Mouse (Mus musculus): ENCODE results near the gene Trpm5. TPM values are rescaled to one million over a fixed set of nuclear protein-coding genes. Genes with fewer than 3 reads are reported as not detected.

Trpm5 gene
- total RNA-seq, 1 experiment: 1.0 TPM

DNA sequence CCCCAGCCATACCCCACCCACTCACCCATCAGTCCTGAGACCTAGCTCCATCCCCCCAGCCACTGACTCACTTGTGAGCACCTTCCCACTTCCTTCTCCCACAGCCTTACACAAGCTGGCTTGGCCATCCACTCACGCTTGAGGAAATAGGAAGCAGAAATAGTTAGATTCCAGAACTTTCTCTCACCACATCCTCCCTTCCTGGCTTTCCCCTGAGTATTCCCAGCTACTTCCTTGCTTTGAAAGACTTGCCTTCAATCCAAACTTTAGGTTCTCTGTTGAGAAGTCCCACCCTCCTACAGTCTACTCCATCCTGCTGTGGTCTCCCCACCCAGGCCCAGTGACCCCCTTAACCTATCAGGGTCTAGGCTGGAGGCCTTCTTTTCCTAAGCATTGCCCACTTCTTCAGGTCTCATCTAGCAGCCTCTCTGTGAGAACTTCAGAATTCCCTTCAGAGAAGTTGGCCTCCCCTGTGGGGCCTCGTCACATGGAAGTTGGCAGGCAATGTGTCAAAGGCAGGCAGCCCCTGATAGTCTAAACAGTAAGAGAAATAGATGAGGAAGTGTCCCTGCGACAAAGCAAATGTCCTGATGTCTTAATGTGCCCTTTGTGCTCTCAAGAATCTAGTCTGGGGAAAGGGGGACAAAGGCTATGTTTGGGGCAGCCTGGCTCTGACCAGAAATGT lies 53.2 kb downstream of the Trpm5 start:
- Histone ChIP-seq H3K27ac (ENCODE audit: insufficient read depth, low read depth, low read length, poor library complexity, severe bottlenecking) (no peak overlapping the region), H3K9me3 (ENCODE audit: control insufficient read depth, insufficient read depth, low read depth, low read length) (no peaks in the 10 kb centered on the region), H3K36me3 (ENCODE audit: control insufficient read depth, insufficient read depth, low read length, poor library complexity, severe bottlenecking) (no peaks in the 10 kb centered on the region; the same call in 1 of the 2 replicates), H3K9ac (ENCODE audit: insufficient read depth, low read depth, low read length, poor library complexity, severe bottlenecking) (no peak overlapping the region), H3K4me3 (ENCODE audit: insufficient read depth in 1 of 2, low read depth in 1 of 2, low read length in 2 of 2, poor library complexity in 1 of 2, severe bottlenecking in 1 of 2) (no peak overlapping the region), H3K4me1 (ENCODE audit: control insufficient read depth in 2 of 2, insufficient read depth in 2 of 2, low read length in 2 of 2, poor library complexity in 1 of 2) (no peaks in the 10 kb centered on the region)
- in situ Hi-C loops (cut with MboI; ENCODE audit: low sequenced_read_pairs in 2 of 2, unreplicated experiment in 2 of 2): no loop called here
- no peak for TF ChIP-seq CHD2 (IDR thresholded peaks at IDR 0.05; ENCODE audit: low read depth, low read length)
- TF ChIP-seq HCFC1 (IDR thresholded peaks at IDR 0.05; ENCODE audit: borderline replicate concordance, insufficient read depth, low read length): no peak
- no peak for TF ChIP-seq ZC3H11A (IDR thresholded peaks at IDR 0.05; ENCODE audit: borderline replicate concordance, low read depth, low read length)
- TF ChIP-seq ZNF384 (IDR thresholded peaks at IDR 0.05; ENCODE audit: low read depth, low read length): no peak
- no peak for TF ChIP-seq MAFK (IDR thresholded peaks at IDR 0.05; ENCODE audit: insufficient read depth, low read depth, low read length)
- DNase-seq (ENCODE audit: low read depth, low spot score): no peak

DNA sequence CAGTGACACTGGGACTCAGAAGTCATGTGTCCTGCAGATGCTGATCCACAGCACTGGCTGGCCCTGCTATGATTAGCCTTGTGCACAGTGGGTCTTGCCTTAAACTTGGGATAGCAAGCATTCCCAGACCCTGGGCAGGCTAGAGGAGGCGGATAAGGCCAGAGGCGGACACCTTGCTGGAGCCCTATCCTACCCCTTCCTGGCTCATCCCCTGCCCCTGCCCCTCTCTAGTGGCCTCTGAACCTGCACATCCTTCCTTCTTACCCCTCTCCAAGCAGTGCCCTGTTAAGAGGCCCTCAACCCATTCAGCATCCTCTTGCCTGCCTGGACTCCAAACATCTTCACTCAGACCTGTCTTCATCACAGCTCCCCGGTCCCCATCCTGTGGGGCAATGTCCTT lies 53.9 kb downstream of the Trpm5 start:
- Histone ChIP-seq H3K9ac (ENCODE audit: insufficient read depth, low read depth, low read length, poor library complexity, severe bottlenecking) (no peak overlapping the region), H3K36me3 (ENCODE audit: control insufficient read depth, insufficient read depth, low read length, poor library complexity, severe bottlenecking) (no peaks in the 10 kb centered on the region; the same call in 1 of the 2 replicates), H3K9me3 (ENCODE audit: control insufficient read depth, insufficient read depth, low read depth, low read length) (no peaks in the 10 kb centered on the region), H3K27ac (ENCODE audit: insufficient read depth, low read depth, low read length, poor library complexity, severe bottlenecking) (no peak overlapping the region), H3K4me3 (ENCODE audit: insufficient read depth in 1 of 2, low read depth in 1 of 2, low read length in 2 of 2, poor library complexity in 1 of 2, severe bottlenecking in 1 of 2) (no peak overlapping the region), H3K4me1 (ENCODE audit: control insufficient read depth in 2 of 2, insufficient read depth in 2 of 2, low read length in 2 of 2, poor library complexity in 1 of 2) (no peaks in the 10 kb centered on the region)
- in situ Hi-C loops (cut with MboI; ENCODE audit: low sequenced_read_pairs in 2 of 2, unreplicated experiment in 2 of 2): no loop called here
- no peak for DNase-seq (ENCODE audit: low read depth, low spot score)
- TF ChIP-seq ZNF384 (IDR thresholded peaks at IDR 0.05; ENCODE audit: low read depth, low read length) (no peak), MAFK (IDR thresholded peaks at IDR 0.05; ENCODE audit: insufficient read depth, low read depth, low read length) (no peak), CHD2 (IDR thresholded peaks at IDR 0.05; ENCODE audit: low read depth, low read length) (no peak), ZC3H11A (IDR thresholded peaks at IDR 0.05; ENCODE audit: borderline replicate concordance, low read depth, low read length) (no peak), HCFC1 (IDR thresholded peaks at IDR 0.05; ENCODE audit: borderline replicate concordance, insufficient read depth, low read length) (no peak)

DNA sequence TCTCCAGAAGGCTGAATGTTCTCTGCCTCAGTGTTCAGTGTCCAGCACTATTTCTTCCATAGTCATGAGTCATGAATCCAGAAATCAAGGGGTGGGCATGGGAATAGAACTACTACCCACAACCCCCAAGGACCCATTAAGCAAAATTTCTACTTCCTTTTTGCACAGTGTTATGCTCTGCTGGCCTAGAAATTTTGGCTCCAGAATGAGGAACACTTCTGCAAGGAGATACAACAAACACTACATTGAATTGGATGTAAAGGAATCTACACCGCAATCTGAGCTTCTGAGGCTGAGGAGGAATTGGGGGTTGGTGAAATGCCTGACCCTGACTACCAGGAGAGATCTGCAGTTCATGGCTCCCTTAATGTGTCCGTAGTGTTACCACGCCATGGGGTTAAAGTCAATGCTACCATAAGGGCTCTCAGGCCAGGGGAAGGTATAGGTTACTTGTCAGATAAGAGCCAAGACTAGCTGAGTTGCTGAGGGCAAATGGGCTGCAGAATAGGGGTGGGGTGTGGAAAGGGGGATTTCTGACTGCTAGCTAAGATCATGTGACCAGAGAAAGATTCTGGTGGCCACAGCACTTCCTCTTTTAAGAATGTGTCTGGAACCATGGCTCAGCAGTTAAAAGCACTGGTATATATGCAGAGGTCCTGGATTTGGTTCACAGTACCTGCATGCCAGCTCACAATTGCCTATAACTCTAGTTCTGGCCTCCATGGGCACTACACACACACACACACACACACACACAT lies 56.1 kb downstream of the Trpm5 start:
- H3K9ac ChIP-seq (ENCODE audit: insufficient read depth, low read depth, low read length, poor library complexity, severe bottlenecking): no peak overlapping the region
- H3K4me1 ChIP-seq (ENCODE audit: control insufficient read depth in 2 of 2, insufficient read depth in 2 of 2, low read length in 2 of 2, poor library complexity in 1 of 2): no peaks in the 10 kb centered on the region
- H3K9me3 ChIP-seq (ENCODE audit: control insufficient read depth, insufficient read depth, low read depth, low read length): no peaks in the 10 kb centered on the region
- TF ChIP-seq ZC3H11A (IDR thresholded peaks at IDR 0.05; ENCODE audit: borderline replicate concordance, low read depth, low read length) (no peak), HCFC1 (IDR thresholded peaks at IDR 0.05; ENCODE audit: borderline replicate concordance, insufficient read depth, low read length) (no peak), ZNF384 (IDR thresholded peaks at IDR 0.05; ENCODE audit: low read depth, low read length) (no peak), MAFK (IDR thresholded peaks at IDR 0.05; ENCODE audit: insufficient read depth, low read depth, low read length) (no peak), CHD2 (IDR thresholded peaks at IDR 0.05; ENCODE audit: low read depth, low read length) (no peak)
- no peak overlapping the region for H3K4me3 ChIP-seq (ENCODE audit: insufficient read depth in 1 of 2, low read depth in 1 of 2, low read length in 2 of 2, poor library complexity in 1 of 2, severe bottlenecking in 1 of 2)
- no peaks in the 10 kb centered on the region; the same call in 1 of the 2 replicates for H3K36me3 ChIP-seq (ENCODE audit: control insufficient read depth, insufficient read depth, low read length, poor library complexity, severe bottlenecking)
- no peak for DNase-seq (ENCODE audit: low read depth, low spot score)
- in situ Hi-C loops (cut with MboI; ENCODE audit: low sequenced_read_pairs in 2 of 2, unreplicated experiment in 2 of 2): no loop called here
- no peak overlapping the region for H3K27ac ChIP-seq (ENCODE audit: insufficient read depth, low read depth, low read length, poor library complexity, severe bottlenecking)

DNA sequence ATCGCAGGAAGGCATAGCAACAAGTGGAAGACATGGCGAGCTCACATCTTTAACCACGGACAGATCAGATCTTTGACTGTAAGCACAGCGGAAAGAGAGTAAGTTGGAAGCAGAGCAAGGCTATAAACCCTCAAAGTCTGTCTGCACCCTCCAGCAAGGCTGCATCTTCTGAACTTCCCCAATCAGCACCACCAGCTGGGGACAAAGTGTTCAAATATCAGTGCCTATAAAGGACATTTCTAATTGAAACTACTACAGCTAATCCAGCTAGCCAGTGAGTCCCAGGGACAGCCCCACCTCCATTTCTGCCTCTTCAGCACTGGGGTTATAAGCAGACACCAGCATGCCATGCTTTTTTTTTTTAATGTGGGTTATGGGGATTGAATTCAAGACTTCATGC lies 57.1 kb downstream of the Trpm5 start:
- Histone ChIP-seq H3K4me1 (ENCODE audit: control insufficient read depth in 2 of 2, insufficient read depth in 2 of 2, low read length in 2 of 2, poor library complexity in 1 of 2) (no peaks in the 10 kb centered on the region), H3K9ac (ENCODE audit: insufficient read depth, low read depth, low read length, poor library complexity, severe bottlenecking) (no peak overlapping the region), H3K4me3 (ENCODE audit: insufficient read depth in 1 of 2, low read depth in 1 of 2, low read length in 2 of 2, poor library complexity in 1 of 2, severe bottlenecking in 1 of 2) (no peak overlapping the region), H3K9me3 (ENCODE audit: control insufficient read depth, insufficient read depth, low read depth, low read length) (no peaks in the 10 kb centered on the region), H3K36me3 (ENCODE audit: control insufficient read depth, insufficient read depth, low read length, poor library complexity, severe bottlenecking) (no peaks in the 10 kb centered on the region), H3K27ac (ENCODE audit: insufficient read depth, low read depth, low read length, poor library complexity, severe bottlenecking) (no peak overlapping the region)
- TF ChIP-seq ZNF384 (IDR thresholded peaks at IDR 0.05; ENCODE audit: low read depth, low read length) (no peak), CHD2 (IDR thresholded peaks at IDR 0.05; ENCODE audit: low read depth, low read length) (no peak), MAFK (IDR thresholded peaks at IDR 0.05; ENCODE audit: insufficient read depth, low read depth, low read length) (no peak), ZC3H11A (IDR thresholded peaks at IDR 0.05; ENCODE audit: borderline replicate concordance, low read depth, low read length) (no peak), HCFC1 (IDR thresholded peaks at IDR 0.05; ENCODE audit: borderline replicate concordance, insufficient read depth, low read length) (no peak)
- in situ Hi-C loops (cut with MboI; ENCODE audit: low sequenced_read_pairs in 2 of 2, unreplicated experiment in 2 of 2): no loop called here
- no peak for DNase-seq (ENCODE audit: low read depth, low spot score)

Measured in ES-E14 (cell line).